Mouse (Mus musculus): ENCODE results near the gene Samd11.

The Samd11 gene

DNA sequence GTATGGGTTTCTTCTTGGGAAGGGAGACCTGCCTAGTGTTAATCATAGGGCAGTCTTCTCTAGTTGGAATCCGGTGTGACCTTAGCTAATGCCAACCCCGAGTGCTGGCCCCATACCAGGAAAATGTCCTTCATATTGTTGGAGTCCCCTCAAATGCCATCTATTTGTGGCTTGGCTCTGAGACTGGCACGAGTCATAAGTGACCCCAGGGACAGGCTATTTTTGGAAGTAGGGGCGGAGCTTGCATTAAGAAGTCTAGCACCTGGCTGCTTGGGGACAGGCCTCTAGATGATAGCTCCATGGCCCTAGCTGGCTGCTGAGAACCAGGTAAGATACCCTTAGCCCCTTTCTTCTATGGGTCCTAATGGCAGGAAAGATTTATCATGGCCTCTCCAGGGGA lies 39.8 kb downstream of the Samd11 start, which contains the start of gene Perm1:
TSS of gene Perm1 (plus strand) at position 220 of the 400 bp plus-strand sequence.
- DNase-seq (ENCODE audit: extremely low read depth, low read depth) = no peak

DNA sequence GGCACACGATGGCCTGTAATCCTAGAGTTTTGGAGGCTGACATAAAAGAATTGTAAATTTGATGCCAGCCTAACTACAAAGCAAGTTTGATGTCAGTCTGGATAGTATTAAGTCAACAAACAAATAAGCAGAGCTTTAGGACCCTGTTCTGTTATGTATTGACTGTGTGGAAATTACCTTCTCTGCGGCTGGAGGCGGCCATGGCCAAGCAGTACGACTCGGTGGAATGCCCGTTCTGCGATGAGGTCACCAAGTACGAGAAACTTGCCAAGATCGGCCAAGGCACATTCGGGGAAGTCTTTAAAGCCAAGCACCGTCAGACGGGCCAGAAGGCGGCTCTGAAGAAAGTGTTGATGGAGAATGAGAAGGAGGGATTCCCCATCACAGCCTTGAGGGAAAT lies 42.3 kb downstream of the Samd11 start:
- no peak for DNase-seq (ENCODE audit: extremely low read depth, low read depth)

DNA sequence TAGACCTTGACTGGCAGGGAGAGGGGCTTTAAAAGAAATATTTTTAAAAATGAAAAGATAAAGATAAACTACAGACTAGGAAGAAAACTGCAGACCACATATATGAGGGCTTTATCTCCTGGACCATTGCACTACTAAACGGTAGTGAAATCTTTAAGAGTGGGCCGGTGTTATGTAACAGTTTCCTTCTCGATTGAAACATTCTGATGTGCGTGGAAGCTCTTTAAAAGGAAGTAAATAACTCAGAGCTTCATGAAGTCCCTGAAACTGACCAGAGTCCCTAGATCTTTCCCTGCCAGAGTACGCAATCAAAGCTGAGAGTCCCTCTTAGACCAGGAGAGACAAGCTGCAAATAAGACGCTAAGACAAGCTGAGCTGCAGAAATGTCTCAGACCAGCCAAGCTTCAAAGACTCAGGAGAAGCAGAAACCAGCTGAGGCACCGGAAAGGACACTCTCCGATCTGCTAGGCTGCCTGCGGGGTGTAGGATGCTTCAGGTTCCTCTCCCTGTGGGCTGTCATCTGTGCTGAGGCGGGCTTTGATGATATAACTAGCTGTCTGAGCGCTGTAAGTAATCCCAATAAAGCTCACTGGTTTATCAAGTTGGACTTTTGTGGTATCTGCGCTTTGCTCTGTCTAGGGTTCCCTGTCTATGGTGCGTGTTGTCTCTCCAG lies 45.4 kb downstream of the Samd11 start:
- DNase-seq (ENCODE audit: extremely low read depth, low read depth) = no peak

DNA sequence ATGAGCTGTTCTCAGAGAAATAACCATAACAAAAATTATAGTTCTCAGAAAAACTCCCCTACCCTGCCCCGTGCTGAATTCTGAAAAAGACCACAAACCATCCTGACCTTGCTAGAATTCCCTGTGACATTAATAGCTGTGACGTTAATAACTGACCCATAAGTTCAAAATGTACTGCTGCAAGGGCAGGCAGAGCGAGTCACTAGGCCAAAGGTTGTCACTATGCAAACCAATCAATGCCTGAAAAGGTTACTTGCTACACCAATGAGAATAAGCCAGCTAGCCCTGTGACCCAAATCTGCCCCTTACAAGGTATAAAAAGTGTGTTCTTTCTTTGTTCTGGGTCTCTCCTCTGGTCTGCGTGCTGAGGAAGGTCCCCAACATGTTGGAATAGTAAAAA lies 46.6 kb downstream of the Samd11 start:
- no peak for DNase-seq (ENCODE audit: extremely low read depth, low read depth)

DNA sequence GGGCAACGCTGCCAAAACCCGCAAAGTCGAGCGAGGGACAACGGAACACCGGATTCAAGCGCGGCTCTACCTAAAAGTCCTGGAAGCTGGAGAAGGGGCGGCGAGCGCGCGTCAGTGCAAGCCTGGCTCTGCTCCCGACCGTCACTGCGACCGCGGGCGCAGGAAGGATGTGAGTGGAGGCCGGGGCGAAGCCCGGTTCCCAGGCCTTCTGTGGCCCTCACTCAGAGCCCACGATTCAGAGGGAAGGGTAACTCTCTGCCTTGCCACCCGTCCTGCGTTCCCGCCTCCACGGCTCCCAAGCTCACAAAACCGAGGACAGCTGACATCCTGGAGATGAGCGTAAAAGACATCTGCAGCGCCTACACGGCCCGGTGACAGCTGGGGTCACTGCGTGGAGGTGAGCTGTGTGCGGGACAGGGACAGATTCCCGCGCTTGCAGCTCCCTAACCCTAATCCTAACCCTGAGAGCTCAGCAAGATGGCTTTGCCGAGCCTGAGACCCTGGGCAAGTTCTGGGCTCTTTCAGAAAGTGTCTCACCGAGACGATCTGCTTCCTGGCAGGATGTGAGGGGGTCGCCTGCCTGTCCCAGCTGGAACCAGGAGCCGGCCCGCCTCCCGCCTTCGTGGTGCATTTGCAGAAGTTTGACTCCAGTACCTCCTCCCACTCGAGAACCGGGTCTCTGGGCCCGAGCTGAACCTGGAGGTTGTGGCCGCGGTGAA lies 51.9 kb downstream of the Samd11 start:
- no peak for DNase-seq (ENCODE audit: extremely low read depth, low read depth)

DNA sequence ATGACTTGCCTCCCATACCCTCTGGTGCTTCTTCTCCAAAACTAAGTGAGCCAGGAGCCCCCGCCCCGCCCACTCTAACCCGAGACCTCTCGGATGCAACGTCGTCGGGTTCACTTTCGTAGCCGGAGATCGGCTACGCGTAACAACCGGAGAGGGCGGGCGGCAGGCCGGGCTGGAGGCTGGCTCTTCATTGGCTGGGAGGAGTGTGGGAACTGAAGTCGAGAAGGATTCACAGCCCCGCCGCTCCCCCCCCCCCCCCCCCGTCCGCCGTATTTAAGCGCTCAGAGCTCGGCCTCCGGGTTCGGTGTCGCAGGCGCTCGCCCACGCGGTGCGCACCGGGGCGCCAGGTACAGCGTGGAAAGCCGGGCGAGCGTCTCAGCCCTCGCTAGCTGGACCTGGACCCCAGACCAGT lies 52.5 kb downstream of the Samd11 start, which contains the start of gene AW011738:
TSS of gene AW011738 (plus strand) at position 304 of the 412 bp plus-strand sequence.
- peak; percentile 81 for DNase-seq (ENCODE audit: extremely low read depth, low read depth)

DNA sequence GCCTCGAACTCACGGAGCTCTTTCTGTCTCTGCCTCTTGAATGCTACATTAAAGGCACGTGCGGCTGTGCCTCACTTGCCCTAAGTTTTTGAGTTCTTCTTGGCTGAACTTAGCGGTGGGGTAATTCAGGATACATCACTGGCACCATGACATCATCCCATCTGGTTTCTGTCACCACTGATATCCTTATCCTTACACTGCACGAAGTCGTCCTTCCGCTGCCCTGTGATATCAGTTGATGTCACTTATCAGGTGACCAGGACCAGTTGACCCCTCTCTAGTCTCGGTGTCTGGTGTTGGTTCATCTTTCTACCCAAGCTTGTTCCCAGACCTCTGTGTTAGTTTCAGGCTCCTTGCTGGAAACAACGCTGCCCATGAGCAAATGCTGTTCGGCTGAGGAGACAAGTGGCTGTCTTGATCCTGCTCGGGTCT lies 53.0 kb downstream of the Samd11 start:
- peak; percentile 83 for DNase-seq (ENCODE audit: extremely low read depth, low read depth)

DNA sequence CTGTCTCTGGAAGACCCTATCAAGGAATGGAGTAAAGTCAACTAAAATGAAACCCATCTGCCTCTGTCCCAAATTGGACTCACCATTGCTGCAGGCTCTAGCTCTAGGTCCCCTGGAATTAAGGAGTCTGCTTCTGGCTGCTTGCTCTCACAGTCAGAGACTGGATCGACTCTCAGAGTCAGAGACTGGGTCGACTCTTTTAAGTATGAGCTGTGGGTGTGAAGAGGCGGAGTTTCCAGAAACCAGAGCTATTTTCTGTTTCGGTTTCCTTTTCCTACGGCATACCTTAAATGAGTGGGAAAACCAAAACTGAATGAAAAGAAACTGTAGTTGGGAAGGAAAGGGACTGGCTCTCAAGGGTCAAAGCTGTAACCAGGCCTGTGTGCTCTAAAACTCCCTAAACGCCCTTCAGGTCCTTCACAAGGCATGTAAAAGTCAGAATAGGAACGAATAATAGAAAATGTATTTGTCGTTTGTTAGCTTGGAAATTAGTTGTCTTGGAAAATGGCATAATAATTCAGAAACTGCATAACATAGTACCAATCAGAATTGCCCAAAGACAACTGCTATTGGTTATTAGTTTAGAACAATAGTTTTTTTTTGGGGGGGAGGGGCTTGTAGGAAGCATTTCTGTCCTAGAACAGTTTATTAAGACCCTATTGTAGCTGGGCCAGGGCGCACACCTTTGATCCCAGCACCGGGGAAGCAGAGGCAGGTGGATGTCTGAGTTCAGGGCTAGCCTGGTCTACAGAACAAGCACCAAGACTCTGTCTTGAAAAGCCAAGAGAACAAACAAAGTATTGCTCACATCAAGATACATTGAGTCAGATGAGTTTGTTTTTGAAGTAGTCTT lies 54.6 kb downstream of the Samd11 start, which contains the start of gene Isg15:
TSS of gene Isg15 (minus strand) at position 196 of the 853 bp plus-strand sequence.
- DNase-seq (ENCODE audit: extremely low read depth, low read depth) = no peak

DNA sequence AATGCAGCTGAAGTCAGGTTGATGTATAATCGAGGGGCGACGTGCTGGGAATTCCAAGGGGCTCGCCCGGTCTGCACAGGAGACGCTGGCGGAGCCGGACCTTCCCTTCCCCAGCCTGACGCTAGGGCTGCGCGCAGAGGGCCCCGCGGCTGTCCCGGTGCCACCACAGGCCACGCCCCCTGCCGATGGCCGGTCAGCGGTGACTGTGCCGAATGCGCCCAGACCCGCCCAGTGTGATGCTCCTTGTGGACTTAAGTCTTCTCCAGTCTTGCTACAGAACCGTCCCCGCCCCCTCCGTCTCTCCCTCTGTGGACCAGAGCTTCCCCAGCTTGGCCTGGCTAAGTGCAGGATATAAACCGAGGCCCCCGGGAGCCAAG lies 57.6 kb downstream of the Samd11 start:
- no peak for DNase-seq (ENCODE audit: extremely low read depth, low read depth)

DNA sequence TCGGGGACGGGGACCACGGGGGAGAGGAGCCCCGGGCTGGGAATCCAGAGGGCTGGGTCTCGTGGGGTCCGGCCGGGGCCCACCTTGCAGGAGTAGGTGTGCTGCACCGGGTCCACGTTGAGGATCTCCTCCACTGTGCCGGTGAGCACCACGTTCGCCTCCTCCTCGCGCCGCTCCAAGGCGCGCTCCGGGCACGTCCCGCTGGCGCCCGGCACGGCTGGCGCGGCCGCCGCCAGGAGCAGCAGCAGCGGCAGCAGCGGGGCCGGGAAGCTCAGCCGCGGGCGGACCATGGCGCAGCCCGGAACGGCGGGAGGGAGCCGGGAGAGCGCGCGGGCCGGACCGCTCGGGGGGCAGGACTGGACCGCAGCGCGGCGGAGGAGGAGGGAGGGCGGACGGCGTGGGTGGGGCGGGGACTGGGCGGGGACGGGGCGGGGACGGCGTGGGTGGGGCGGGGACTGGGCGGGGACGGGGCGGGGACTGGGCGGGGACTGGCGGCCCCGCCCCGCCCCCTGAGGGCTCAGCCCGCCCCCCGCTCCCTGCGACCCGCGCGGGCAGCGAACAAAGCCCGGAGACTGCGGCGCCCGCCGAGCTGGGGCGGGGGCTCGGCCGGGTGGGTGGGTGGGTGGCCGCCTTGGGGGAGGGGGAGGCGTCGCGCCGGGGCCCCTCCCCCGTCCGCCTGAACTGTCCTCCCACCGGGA lies 58.2 kb downstream of the Samd11 start, which contains the start of gene Agrn:
TSS of gene Agrn (minus strand) at position 358 of the 698 bp plus-strand sequence.
- DNase-seq (ENCODE audit: extremely low read depth, low read depth) = no peak
